In the genomic region with DNA sequence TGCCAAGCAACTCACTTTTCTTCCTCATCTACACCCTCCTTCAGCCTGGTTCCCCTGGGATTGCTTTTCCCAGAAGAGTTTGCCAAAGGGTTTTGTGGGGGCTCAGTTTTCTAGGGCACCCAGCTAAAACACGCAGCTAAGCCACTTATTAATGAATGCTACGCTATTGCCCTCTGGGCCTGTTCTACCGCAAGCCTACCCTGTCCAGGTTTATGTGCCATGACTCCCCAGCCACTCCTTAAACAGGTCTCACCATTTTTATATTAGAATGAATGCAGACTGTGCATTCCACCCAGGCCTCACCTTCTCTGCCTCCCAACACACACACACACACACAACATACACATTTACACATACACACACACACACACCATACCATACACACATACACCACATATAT, we compare ENCODE assay signal across 35 mouse cellular contexts. TPM values are rescaled to one million over a fixed set of nuclear protein-coding genes. Genes with fewer than 3 reads are reported as not detected.
DNase-seq lines count a peak whose midpoint lies in the region; ATAC-seq and TF ChIP-seq lines count a peak whose summit lies in the region.
"Had no signal": no experiment of that assay in that cellular context is flagged by ENCODE, and none has a peak within 500 bp of the region (broad histone marks: within the 10 kb centered on the region; RNA-seq: fewer than 3 reads in every experiment).

No protein-coding gene starts in this region.

- H3K9ac ChIP-seq in kidney, embryonic 15.5 days = no peak overlapping the region
- no peak overlapping the region for H3K9ac ChIP-seq in midbrain, postnatal 0 days (replicated peaks; ENCODE audit: low read length, poor library complexity, severe bottlenecking)
- H3K9ac ChIP-seq in midbrain, embryonic 13.5 days (replicated peaks) = no peak overlapping the region
- H3K9ac ChIP-seq: embryonic facial prominence, embryonic 13.5 days; forebrain, embryonic 13.5 days; hindbrain, embryonic 13.5 days had no signal

- no peak overlapping the region for H3K4me3 ChIP-seq in kidney, embryonic 15.5 days (replicated peaks)
- H3K4me3 ChIP-seq in kidney, adult 2 months (ENCODE audit: insufficient read depth, low read depth, low read length) = no peak overlapping the region
- no peak overlapping the region for H3K4me3 ChIP-seq in midbrain, postnatal 0 days (ENCODE audit: low read depth, low read length)
- H3K4me3 ChIP-seq in midbrain, embryonic 13.5 days (replicated peaks) = no peak overlapping the region
- H3K4me3 ChIP-seq: embryonic facial prominence, embryonic 13.5 days; erythroblast, embryonic 14.5 days; forebrain, embryonic 13.5 days; heart, adult 2 months; heart, embryonic 10.5 days; hindbrain, embryonic 13.5 days had no signal

- H3K36me3 ChIP-seq in kidney, embryonic 15.5 days = no peaks in the 10 kb centered on the region
- no peaks in the 10 kb centered on the region for H3K36me3 ChIP-seq in kidney, adult 2 months (ENCODE audit: control insufficient read depth, insufficient read depth, low read length)
- no peaks in the 10 kb centered on the region for H3K36me3 ChIP-seq in midbrain, postnatal 0 days (ENCODE audit: insufficient read depth, low read length)
- no peaks in the 10 kb centered on the region for H3K36me3 ChIP-seq in midbrain, embryonic 13.5 days
- H3K36me3 ChIP-seq: embryonic facial prominence, embryonic 13.5 days; G1E; heart, embryonic 10.5 days; hindbrain, embryonic 13.5 days had no signal

- DNase-seq in kidney, adult 2 months = no peak
- peak; percentile 21 for DNase-seq in kidney, postnatal 14 days
- DNase-seq in kidney, adult 18-20 months = no peak
- no peak for DNase-seq in midbrain, postnatal 0 days (ENCODE audit: low spot score)
- DNase-seq: adrenal gland, postnatal 10 days; adrenal gland, postnatal 36 days; B cell, adult 2 months; cerebellum, adult 11 months; cerebellum, adult 2 months; cerebellum, adult 9-11 months; cerebellum, postnatal 25 days; gastrocnemius, postnatal 10 days; gastrocnemius, postnatal 36 days; heart, adult 2 months had no signal

- no peak for TF ChIP-seq CTCF in kidney, adult 2 months (conservative IDR thresholded peaks at IDR 0.05; ENCODE audit: insufficient read depth, insufficient read length, low read depth, low read length)
- TF ChIP-seq CTCF in midbrain, postnatal 0 days (IDR thresholded peaks at IDR 0.05) = no peak

- peaks cover 10% of the 10 kb centered on the region; the same call in 1 of the 2 replicates for H3K27me3 ChIP-seq in kidney, embryonic 15.5 days
- no peaks in the 10 kb centered on the region for H3K27me3 ChIP-seq in kidney, adult 2 months (replicated peaks; ENCODE audit: control insufficient read depth, insufficient read depth, low read length)
- no peaks in the 10 kb centered on the region for H3K27me3 ChIP-seq in midbrain, postnatal 0 days (ENCODE audit: insufficient read depth, low read length)
- peaks cover 21% of the 10 kb centered on the region for H3K27me3 ChIP-seq in midbrain, embryonic 13.5 days
- H3K27me3 ChIP-seq: CH12.LX; embryonic facial prominence, embryonic 13.5 days; Patski had no signal

- 60% methylated on average over 3 of the region's 3 CpGs for WGBS in kidney, embryonic 15.5 days
- WGBS in kidney, adult 2 months = 58% methylated on average over 3 of the region's 3 CpGs
- 63% methylated on average over 3 of the region's 3 CpGs for WGBS in midbrain, postnatal 0 days
- 84% methylated on average over 3 of the region's 3 CpGs for WGBS in midbrain, embryonic 13.5 days

- ATAC-seq in kidney, embryonic 15.5 days (replicated peaks; ENCODE audit: low FRiP score) = peak; percentile 58; the same call in 1 of the 2 replicates
- 0 out of 2 replicates have a peak, but pooled peaks have one; percentile 13 for ATAC-seq in midbrain, postnatal 0 days (ENCODE audit: low FRiP score)
- no peak for ATAC-seq in midbrain, embryonic 13.5 days
- no peak for ATAC-seq in inflammation-experienced regulatory T-cells, adult 6 months
- ATAC-seq: forebrain, embryonic 13.5 days; forebrain, embryonic 16.5 days; hindbrain, embryonic 16.5 days; Patski had no signal

- peaks cover 20% of the 10 kb centered on the region for H3K4me1 ChIP-seq in kidney, embryonic 15.5 days
- H3K4me1 ChIP-seq in kidney, adult 2 months (ENCODE audit: control insufficient read depth, insufficient read depth, low read length) = no peaks in the 10 kb centered on the region
- H3K4me1 ChIP-seq in midbrain, postnatal 0 days (ENCODE audit: insufficient read depth, low read length) = no peaks in the 10 kb centered on the region
- H3K4me1 ChIP-seq in midbrain, embryonic 13.5 days (replicated peaks) = 0 out of 2 replicates have a peak, but pooled peaks cover 2% of the 10 kb centered on the region

- no peak for TF ChIP-seq POLR2A in kidney, adult 2 months (IDR thresholded peaks at IDR 0.05; ENCODE audit: low read depth, low read length)

- no peaks in the 10 kb centered on the region for H3K9me3 ChIP-seq in kidney, embryonic 15.5 days (replicated peaks)
- no peaks in the 10 kb centered on the region for H3K9me3 ChIP-seq in midbrain, postnatal 0 days (ENCODE audit: low read length)
- H3K9me3 ChIP-seq in midbrain, embryonic 13.5 days = no peaks in the 10 kb centered on the region
- H3K9me3 ChIP-seq: embryonic facial prominence, embryonic 13.5 days; forebrain, embryonic 13.5 days; heart, embryonic 10.5 days; hindbrain, embryonic 13.5 days had no signal

- no peak overlapping the region for H3K4me2 ChIP-seq in kidney, embryonic 15.5 days
- no peak overlapping the region for H3K4me2 ChIP-seq in midbrain, postnatal 0 days (ENCODE audit: low read depth, low read length, poor library complexity, severe bottlenecking)
- no peak overlapping the region for H3K4me2 ChIP-seq in midbrain, embryonic 13.5 days (replicated peaks)
- H3K4me2 ChIP-seq: embryonic facial prominence, embryonic 13.5 days; forebrain, embryonic 13.5 days; hindbrain, embryonic 13.5 days had no signal

- no peak overlapping the region for H3K27ac ChIP-seq in kidney, embryonic 15.5 days
- H3K27ac ChIP-seq in kidney, adult 2 months (ENCODE audit: insufficient read depth, low read depth, low read length) = no peak overlapping the region
- no peak overlapping the region for H3K27ac ChIP-seq in midbrain, postnatal 0 days (ENCODE audit: low read depth, low read length)
- no peak overlapping the region for H3K27ac ChIP-seq in midbrain, embryonic 13.5 days
- H3K27ac ChIP-seq: embryonic facial prominence, embryonic 13.5 days; forebrain, embryonic 13.5 days; heart, adult 2 months; heart, embryonic 10.5 days; hindbrain, embryonic 13.5 days had no signal

RNA-seq across cellular contexts. Expression of a gene that starts 0.6 kb away (rescaled TPM):
- polyA plus RNA-seq in kidney, embryonic 15.5 days (2015; fragmentation: Nextera tagmentation; extraction: Ambion mirVana) = not detected in 2 replicates
- polyA plus RNA-seq in kidney, adult 2 months (2012; rRNA removed) = not detected in 2 replicates
- total RNA-seq in midbrain, postnatal 0 days (2014; rRNA removed) = not detected in 2 replicates
- polyA plus RNA-seq in midbrain, postnatal 0 days (2015; fragmentation: Nextera tagmentation; extraction: Ambion mirVana) = not detected in 2 replicates
- polyA plus RNA-seq in midbrain, embryonic 13.5 days (2015; fragmentation: Nextera tagmentation; extraction: Ambion mirVana) = not detected in 2 replicates
- not detected for polyA plus RNA-seq in inflammation-experienced regulatory T-cells, adult 6 months (2017; shearing (Covaris generic))
- total RNA-seq: adrenal gland, adult 18-20 months; adrenal gland, postnatal 10 days; adrenal gland, postnatal 36 days; CH12.LX; common myeloid progenitor, adult 5-6 weeks; G1E; gastrocnemius, adult 18-20 months; gastrocnemius, postnatal 10 days; gastrocnemius, postnatal 36 days; granulocyte monocyte progenitor cell, adult 5-6 weeks; heart, adult 2 months; heart, postnatal 25 days; hematopoietic stem cell, adult 5-6 weeks had no signal
- polyA plus RNA-seq: cerebellum, adult 2 months; embryonic facial prominence, embryonic 13.5 days; erythroblast, embryonic 14.5 days; forebrain, embryonic 13.5 days; forebrain, embryonic 16.5 days; G1E; heart, adult 2 months; heart, embryonic 10.5 days; heart, embryonic 14.5 days; heart, postnatal 0 days; hindbrain, embryonic 13.5 days; hindbrain, embryonic 16.5 days; Patski had no signal

RNA-seq across cellular contexts. Expression of a gene that starts 5.7 kb away (rescaled TPM):
- polyA plus RNA-seq in kidney, embryonic 15.5 days (2015; fragmentation: Nextera tagmentation; extraction: Ambion mirVana) = 2.0 and 2.1 TPM in 2 replicates
- polyA plus RNA-seq in kidney, adult 2 months (2012; rRNA removed) = 3.2 and 3.5 TPM in 2 replicates
- 4.2 and 4.4 TPM in 2 replicates for total RNA-seq in midbrain, postnatal 0 days (2014; rRNA removed)
- polyA plus RNA-seq in midbrain, postnatal 0 days (2015; fragmentation: Nextera tagmentation; extraction: Ambion mirVana) = 0.32 and 0.49 TPM in 2 replicates
- 0.19 TPM in 2 replicates for polyA plus RNA-seq in midbrain, embryonic 13.5 days (2015; fragmentation: Nextera tagmentation; extraction: Ambion mirVana)
- polyA plus RNA-seq in inflammation-experienced regulatory T-cells, adult 6 months (2017; shearing (Covaris generic)) = not detected
- total RNA-seq: CH12.LX; common myeloid progenitor, adult 5-6 weeks; granulocyte monocyte progenitor cell, adult 5-6 weeks; hematopoietic stem cell, adult 5-6 weeks had no signal
- polyA plus RNA-seq: erythroblast, embryonic 14.5 days; G1E; Patski had no signal

Comparison
In these comparisons a context has a peak if more than half of its experiments do, and no peak if none do; other contexts are left out.
1. ATAC-seq: peak in kidney, embryonic 15.5 days (single experiment) and midbrain, postnatal 0 days (single experiment); none in midbrain, embryonic 13.5 days (single experiment) and inflammation-experienced regulatory T-cells, adult 6 months (single experiment).